Mouse (Mus musculus) intestine, postnatal 0 days (tissue): ENCODE measurements around the gene Xpc. TPM values are rescaled to one million over a fixed set of nuclear protein-coding genes. Genes with fewer than 3 reads are reported as not detected.
A peak's percentile ranks its signal among the peaks of the same experiment; 100 is the strongest.

Experiments
- ATAC-seq: fragments of 200-750 bp; cut with Nextera tagmentation; 2 replicates; pipeline ENCODE4 v1.8.0; 2017; ENCODE audit warnings: mild to moderate bottlenecking, moderate TSS enrichment, moderate library complexity
- H3K27ac ChIP-seq: fragments of 300-500 bp; sonication (generic); 2 replicates; pipeline ENCODE4 v1.5.1; 2014; ENCODE audit warnings: mild to moderate bottlenecking, low read depth, low read length, moderate library complexity
- H3K27me3 ChIP-seq: fragments of 300-500 bp; sonication (generic); replicated peaks from 2 replicates; pipeline ENCODE4 v1.6.1; 2014; ENCODE audit warnings: low read length, mixed read lengths; ENCODE audit not compliant: control insufficient read depth, insufficient read depth
- H3K36me3 ChIP-seq: fragments of 300-500 bp; sonication (generic); 2 replicates; pipeline ENCODE4 v1.6.1; 2014; ENCODE audit warnings: mild to moderate bottlenecking, moderate library complexity; ENCODE audit not compliant: control insufficient read depth, insufficient read depth
- H3K4me1 ChIP-seq: fragments of 300-500 bp; sonication (generic); replicated peaks from 2 replicates; pipeline ENCODE4 v1.6.1; 2014; ENCODE audit warnings: antibody characterized with exemption, low read length, mixed read lengths; ENCODE audit not compliant: control insufficient read depth, insufficient read depth
- H3K4me2 ChIP-seq: fragments of 300-500 bp; sonication (generic); replicated peaks from 2 replicates; pipeline ENCODE4 v1.6.1; 2014; ENCODE audit warnings: low read depth, mild to moderate bottlenecking, moderate library complexity
- H3K4me3 ChIP-seq: fragments of 300-500 bp; sonication (generic); 2 replicates; pipeline ENCODE4 v1.5.1; 2014; ENCODE audit warnings: low read depth, low read length
- H3K9ac ChIP-seq: fragments of 300-500 bp; sonication (generic); 2 replicates; pipeline ENCODE4 v1.6.1; 2014; ENCODE audit warnings: mild to moderate bottlenecking, low read depth, low read length
- H3K9me3 ChIP-seq: fragments of 300-500 bp; sonication (generic); 2 replicates; pipeline ENCODE4 v1.6.1; 2016; ENCODE audit warnings: mixed run types; ENCODE audit not compliant: control insufficient read depth
- CTCF ChIP-seq: sonication (generic); IDR thresholded peaks from 2 replicates; pipeline ENCODE4 v1.5.1; 2016; ENCODE audit warnings: low read depth, mild to moderate bottlenecking, control low read depth, antibody characterized with exemption, moderate library complexity
- WGBS: fragments of 180-500 bp; shearing (Covaris S2); extraction: QIAGEN DNeasy Blood & Tissue Kit; methylation state at CpG from one replicate; pipeline ENCODE4 v1.1.7; 2014; 5-methylcytosine and 5-hydroxymethylcytosine counted together
- polyA plus RNA-seq: library from polyadenylated mRNA; unstranded; fragments of >200 nt; fragmentation: Nextera tagmentation; extraction: Ambion mirVana; gene quantifications from 2 replicates; pipeline ENCODE4 v1.2.1, GENCODE M21; 2015

Xpc gene
- polyA plus RNA-seq, 1 experiment from 2014 or later = 9.1 TPM

DNA sequence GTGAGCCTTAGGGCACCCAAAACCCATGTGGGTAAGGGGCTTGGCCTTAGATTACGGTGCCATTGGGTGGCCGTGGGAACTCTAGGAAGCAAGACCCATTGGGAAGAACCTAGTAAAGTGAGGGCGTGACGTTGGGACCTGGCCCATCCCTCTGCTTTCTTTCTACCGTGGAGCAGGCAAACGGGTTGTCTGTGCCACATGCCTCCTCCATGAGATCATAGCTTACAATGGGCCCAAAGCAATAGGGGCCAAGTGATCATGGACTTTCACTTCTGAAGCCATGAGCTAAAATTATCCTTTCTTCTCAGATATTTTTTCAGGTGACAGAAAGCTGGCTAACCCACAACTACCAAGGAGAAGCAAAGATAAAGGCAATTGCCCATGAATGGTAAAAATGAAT, 15.6 kb upstream of the Xpc start:
- Histone ChIP-seq H3K9me3 (no peaks in the 10 kb centered on the region), H3K27me3 (no peaks in the 10 kb centered on the region), H3K4me2 (no peak overlapping the region), H3K27ac (no peak overlapping the region), H3K9ac (no peak overlapping the region), H3K4me3 (no peak overlapping the region), H3K4me1 (peaks cover 11% of the 10 kb centered on the region; the same call in 1 of the 2 replicates), H3K36me3 (no peaks in the 10 kb centered on the region)
- WGBS = 42% methylated on average over 6 of the region's 6 CpGs
- no peak for ATAC-seq
- no peak for TF ChIP-seq CTCF

DNA sequence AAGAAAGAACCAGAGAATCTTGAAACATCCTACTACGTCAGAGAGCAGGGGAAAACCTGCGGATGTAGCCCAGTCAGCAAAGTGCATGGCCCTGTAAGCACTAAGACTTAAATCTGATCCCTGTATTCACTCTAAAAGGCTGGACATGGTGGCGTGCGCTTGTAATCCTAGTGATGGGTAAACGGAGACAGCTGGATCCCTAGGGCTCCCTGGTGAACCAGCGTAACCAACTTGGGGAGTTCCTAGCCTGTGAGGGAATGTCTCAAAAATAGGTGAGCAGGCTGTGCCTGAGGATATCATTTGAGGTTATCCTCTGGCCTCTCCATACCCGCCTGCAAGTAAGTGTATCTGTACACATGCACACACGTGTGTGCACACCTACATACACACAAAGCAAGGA, 15.0 kb upstream of the Xpc start:
- no peaks in the 10 kb centered on the region for H3K36me3 ChIP-seq
- H3K4me1 ChIP-seq = peaks cover 11% of the 10 kb centered on the region; the same call in 1 of the 2 replicates
- no peak for TF ChIP-seq CTCF
- H3K9me3 ChIP-seq = no peaks in the 10 kb centered on the region
- H3K4me2 ChIP-seq = no peak overlapping the region
- H3K9ac ChIP-seq = no peak overlapping the region
- WGBS = 92% methylated on average over 8 of the region's 8 CpGs
- ATAC-seq = no peak
- H3K27me3 ChIP-seq = no peaks in the 10 kb centered on the region
- H3K4me3 ChIP-seq = no peak overlapping the region
- H3K27ac ChIP-seq = no peak overlapping the region

DNA sequence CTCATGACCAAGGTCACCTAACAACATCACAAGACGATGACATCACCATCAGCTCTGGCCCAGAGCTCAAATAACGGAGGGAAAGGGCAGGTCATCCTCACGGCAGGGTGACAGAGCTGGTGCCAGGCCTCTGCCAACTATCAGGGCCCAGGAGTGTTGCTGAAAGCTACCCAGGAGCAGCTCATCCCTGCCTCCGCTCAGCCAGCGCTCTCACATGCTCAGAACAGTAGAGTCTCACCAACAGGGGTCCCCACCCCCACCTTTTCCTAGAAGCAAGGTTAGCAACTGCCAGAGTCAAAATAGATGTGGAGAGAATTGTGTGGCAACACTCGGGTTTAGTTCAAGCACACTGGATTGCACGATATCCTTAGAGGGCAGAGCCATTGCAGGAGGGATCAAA, 12.6 kb upstream of the Xpc start:
- Histone ChIP-seq H3K4me2 (no peak overlapping the region), H3K27ac (no peak overlapping the region), H3K27me3 (no peaks in the 10 kb centered on the region), H3K9me3 (no peaks in the 10 kb centered on the region), H3K36me3 (peaks cover 18% of the 10 kb centered on the region), H3K4me1 (peaks cover 7% of the 10 kb centered on the region; the same call in 1 of the 2 replicates), H3K4me3 (no peak overlapping the region), H3K9ac (no peak overlapping the region)
- ATAC-seq = no peak
- no peak for TF ChIP-seq CTCF
- 75% methylated on average over 7 of the region's 7 CpGs for WGBS

DNA sequence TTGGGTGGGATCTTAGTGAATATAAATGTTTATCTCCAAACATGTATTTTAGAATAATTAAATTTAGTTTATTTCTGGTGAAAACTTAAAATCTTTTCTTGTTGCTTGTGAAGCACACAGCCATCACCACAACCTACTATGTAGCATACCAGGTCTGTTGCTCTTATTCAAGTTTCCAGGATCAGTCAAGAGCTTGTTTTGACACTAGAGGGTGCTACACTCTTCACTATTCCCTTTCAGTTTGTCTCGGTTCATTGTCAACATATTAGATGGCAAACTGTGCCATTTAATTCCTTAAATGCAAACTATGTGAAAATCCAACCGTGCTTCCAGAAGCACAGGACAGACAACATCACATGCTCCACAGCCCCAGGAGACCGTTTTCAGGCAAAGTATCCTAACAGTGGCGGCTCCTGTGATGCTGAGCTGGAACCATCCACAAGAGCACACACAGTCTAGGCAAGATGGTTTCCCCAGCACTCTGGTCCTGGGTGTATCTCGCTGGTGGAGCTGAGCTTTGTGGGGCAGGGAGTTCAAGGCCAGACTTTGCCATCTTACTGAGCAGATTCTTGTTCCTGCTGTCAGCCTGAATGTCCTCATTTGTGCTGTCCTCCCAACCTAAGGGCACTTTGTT, 11.7 kb upstream of the Xpc start:
- ATAC-seq = peak; percentile 29; the same call in 1 of the 2 replicates
- TF ChIP-seq CTCF = peak; percentile 86
- H3K27ac ChIP-seq = no peak overlapping the region

DNA sequence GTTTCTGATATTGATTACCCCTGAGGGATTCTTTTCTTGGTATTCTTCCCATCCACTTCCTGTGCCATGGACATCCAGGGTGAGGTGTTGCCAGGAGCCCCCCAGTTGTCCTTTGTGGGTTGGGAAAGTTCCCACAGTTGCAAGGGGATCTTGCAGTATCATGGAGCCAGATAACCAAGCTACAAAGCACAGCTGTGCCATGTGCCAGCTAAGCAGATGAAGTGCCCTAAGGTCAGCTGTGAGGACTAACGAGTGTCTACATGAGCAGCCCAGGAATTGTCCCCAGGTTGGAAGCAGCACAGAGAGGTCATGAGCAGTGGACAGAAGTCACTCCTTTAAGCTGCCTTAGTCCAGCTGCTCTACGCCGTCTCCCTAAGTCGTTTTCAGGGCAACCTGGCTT, 9.9 kb upstream of the Xpc start:
- Histone ChIP-seq H3K27ac (no peak overlapping the region), H3K4me1 (no peaks in the 10 kb centered on the region), H3K36me3 (peaks cover 44% of the 10 kb centered on the region), H3K9me3 (no peaks in the 10 kb centered on the region), H3K4me2 (no peak overlapping the region), H3K4me3 (no peak overlapping the region), H3K9ac (no peak overlapping the region), H3K27me3 (no peaks in the 10 kb centered on the region)
- WGBS = 91% methylated on average over 4 of the region's 4 CpGs
- TF ChIP-seq CTCF = no peak
- ATAC-seq = no peak

More for the DNA sequence above, 11.7 kb upstream of the Xpc start:
- Histone ChIP-seq H3K36me3 (peaks cover 26% of the 10 kb centered on the region), H3K4me2 (no peak overlapping the region), H3K9me3 (no peaks in the 10 kb centered on the region), H3K9ac (no peak overlapping the region), H3K4me3 (no peak overlapping the region), H3K4me1 (peaks cover under 1% of the 10 kb centered on the region; the same call in 1 of the 2 replicates), H3K27me3 (no peaks in the 10 kb centered on the region)
- WGBS = 37% methylated on average over 5 of the region's 5 CpGs

DNA sequence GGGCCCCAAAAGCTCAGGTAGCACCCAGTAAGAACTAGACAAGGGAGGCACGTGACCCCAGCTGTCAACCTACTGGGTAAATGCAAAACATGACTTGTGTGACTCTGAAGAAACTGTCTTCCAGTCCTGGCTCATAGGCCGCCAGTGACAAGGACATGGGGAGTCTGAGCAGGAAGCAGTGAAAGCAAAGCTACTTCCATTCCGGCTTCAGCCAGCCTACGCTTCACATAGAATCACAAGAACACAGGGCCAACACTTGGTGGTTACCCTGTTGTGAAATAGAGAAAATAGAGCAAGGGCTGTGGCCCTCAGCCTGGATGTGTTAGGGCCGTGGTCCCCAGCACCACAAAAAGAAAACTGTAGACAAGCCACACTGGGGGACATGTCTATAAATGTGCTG, 7.1 kb upstream of the Xpc start:
- Histone ChIP-seq H3K36me3 (peaks cover 67% of the 10 kb centered on the region), H3K27me3 (no peaks in the 10 kb centered on the region), H3K4me1 (no peaks in the 10 kb centered on the region), H3K9me3 (no peaks in the 10 kb centered on the region), H3K4me2 (no peak overlapping the region), H3K4me3 (no peak overlapping the region), H3K27ac (no peak overlapping the region), H3K9ac (no peak overlapping the region)
- WGBS = 92% methylated on average over 5 of the region's 5 CpGs
- TF ChIP-seq CTCF = no peak
- no peak for ATAC-seq
